Comparison of ENCODE assay signal across 7 mouse cellular contexts in genomic region chr17:35869346-35870067, GRCm38 (mm10). TPM values are rescaled to one million over a fixed set of nuclear protein-coding genes. Genes with fewer than 3 reads are reported as not detected.
DNase-seq lines count a peak whose midpoint lies in the region; ATAC-seq and TF ChIP-seq lines count a peak whose summit lies in the region.

No protein-coding gene starts in this region.

- peak overlapping the region; percentile 74 for H3K4me3 ChIP-seq in G1E (ENCODE audit: low read depth, low read length)
- peak overlapping the region; percentile 77 for H3K4me3 ChIP-seq in forebrain, embryonic 10.5 days
- peak overlapping the region; percentile 75 for H3K4me3 ChIP-seq in hindbrain, embryonic 12.5 days
- H3K4me3 ChIP-seq in liver, embryonic 14.5 days (ENCODE audit: insufficient read depth in 1 of 2, low read depth in 2 of 2, low read length in 2 of 2): peak overlapping the region; percentile 50 to 51
- peak overlapping the region; percentile 81 for H3K4me3 ChIP-seq in neural tube, embryonic 13.5 days

- no peak for ATAC-seq in G1E (ENCODE audit: extremely low read depth, insufficient number of reproducible peaks, low FRiP score, poor library complexity, severe bottlenecking)
- no peak for ATAC-seq in hindbrain, embryonic 12.5 days (ENCODE audit: low FRiP score)
- ATAC-seq in liver, embryonic 14.5 days (ENCODE audit: insufficient read depth): peak; percentile 31
- no peak for ATAC-seq in neural tube, embryonic 13.5 days (ENCODE audit: low read depth)

- peaks cover 17% of the 10 kb centered on the region; the same call in 1 of the 2 replicates for H3K27me3 ChIP-seq in G1E (ENCODE audit: insufficient read depth, low read length)
- no peaks in the 10 kb centered on the region for H3K27me3 ChIP-seq in forebrain, embryonic 10.5 days (ENCODE audit: poor library complexity, severe bottlenecking)
- no peaks in the 10 kb centered on the region for H3K27me3 ChIP-seq in hindbrain, embryonic 12.5 days
- peaks cover 49% of the 10 kb centered on the region for H3K27me3 ChIP-seq in liver, embryonic 14.5 days (ENCODE audit: control insufficient read depth, insufficient read depth, low read length)
- no peaks in the 10 kb centered on the region for H3K27me3 ChIP-seq in neural tube, embryonic 13.5 days

- DNase-seq in A20 (ENCODE audit: low read depth, low spot score) (peak; percentile 78), G1E (ENCODE audit: low spot score) (peak; percentile 64)
- peak; percentile 49 for DNase-seq in forebrain, embryonic 10.5 days (ENCODE audit: extremely low spot score, low spot score)
- DNase-seq in liver, embryonic 14.5 days (ENCODE audit: low read depth in 3 of 3, low spot score in 3 of 3): no peak
- DNase-seq in layer of hippocampus, adult 9-11 months: no peak

- WGBS in forebrain, embryonic 10.5 days: 9% methylated on average over 7 of the region's 7 CpGs
- 2% methylated on average over 7 of the region's 7 CpGs for WGBS in hindbrain, embryonic 12.5 days
- WGBS in liver, embryonic 14.5 days (ENCODE audit: insufficient replicate concordance): 10% methylated on average over 7 of the region's 7 CpGs
- 3% methylated on average over 7 of the region's 7 CpGs for WGBS in neural tube, embryonic 13.5 days

- no peak for TF ChIP-seq CTCF in G1E (IDR thresholded peaks at IDR 0.05; ENCODE audit: low read depth, low read length)
- TF ChIP-seq CTCF in liver, embryonic 14.5 days (IDR thresholded peaks at IDR 0.05; ENCODE audit: low read depth): no peak

- H3K27ac ChIP-seq in forebrain, embryonic 10.5 days: peak overlapping the region; percentile 96
- peak overlapping the region; percentile 73 for H3K27ac ChIP-seq in hindbrain, embryonic 12.5 days
- H3K27ac ChIP-seq in liver, embryonic 14.5 days: peak overlapping the region; percentile 48
- H3K27ac ChIP-seq in neural tube, embryonic 13.5 days (replicated peaks): peak overlapping the region; percentile 98

- no peak for TF ChIP-seq EP300 in liver, embryonic 14.5 days (IDR thresholded peaks at IDR 0.05; ENCODE audit: low read depth)

- H3K9me3 ChIP-seq in G1E (replicated peaks): peaks cover 4% of the 10 kb centered on the region; the same call in 1 of the 2 replicates
- H3K9me3 ChIP-seq in forebrain, embryonic 10.5 days: peaks cover 6% of the 10 kb centered on the region
- peaks cover 6% of the 10 kb centered on the region; the same call in 1 of the 2 replicates for H3K9me3 ChIP-seq in hindbrain, embryonic 12.5 days (replicated peaks)
- peaks cover 3% of the 10 kb centered on the region for H3K9me3 ChIP-seq in liver, embryonic 14.5 days (ENCODE audit: control insufficient read depth, low read length)
- H3K9me3 ChIP-seq in neural tube, embryonic 13.5 days: no peaks in the 10 kb centered on the region

- peak overlapping the region; percentile 85 for H3K9ac ChIP-seq in hindbrain, embryonic 12.5 days
- H3K9ac ChIP-seq in liver, embryonic 14.5 days (replicated peaks): peak overlapping the region; percentile 34; the same call in 1 of the 2 replicates
- peak overlapping the region; percentile 95 for H3K9ac ChIP-seq in neural tube, embryonic 13.5 days

- peak overlapping the region; percentile 99 for H3K4me2 ChIP-seq in hindbrain, embryonic 12.5 days (replicated peaks)
- peak overlapping the region; percentile 65 for H3K4me2 ChIP-seq in liver, embryonic 14.5 days (ENCODE audit: low read depth)
- peak overlapping the region; percentile 100 for H3K4me2 ChIP-seq in neural tube, embryonic 13.5 days

- peaks cover 94% of the 10 kb centered on the region for H3K4me1 ChIP-seq in G1E (ENCODE audit: insufficient read depth, low read depth, low read length)
- H3K4me1 ChIP-seq in forebrain, embryonic 10.5 days: peaks cover 82% of the 10 kb centered on the region
- H3K4me1 ChIP-seq in hindbrain, embryonic 12.5 days: peaks cover 68% of the 10 kb centered on the region
- peaks cover 13 to 20% of the 10 kb centered on the region in 2 experiments for H3K4me1 ChIP-seq in liver, embryonic 14.5 days (replicated peaks; ENCODE audit: control insufficient read depth in 2 of 2, insufficient read depth in 2 of 2, low read length in 1 of 2)
- H3K4me1 ChIP-seq in neural tube, embryonic 13.5 days (replicated peaks): peaks cover 81% of the 10 kb centered on the region

- peaks cover 37% of the 10 kb centered on the region for H3K36me3 ChIP-seq in G1E (replicated peaks)
- peaks cover 63% of the 10 kb centered on the region for H3K36me3 ChIP-seq in forebrain, embryonic 10.5 days (replicated peaks)
- H3K36me3 ChIP-seq in hindbrain, embryonic 12.5 days: peaks cover 20% of the 10 kb centered on the region
- no peaks in the 10 kb centered on the region for H3K36me3 ChIP-seq in liver, embryonic 14.5 days (replicated peaks; ENCODE audit: control insufficient read depth, insufficient read depth, low read depth)
- H3K36me3 ChIP-seq in neural tube, embryonic 13.5 days: peaks cover 33% of the 10 kb centered on the region

RNA-seq across cellular contexts. Expression of gene Ppp1r18, which starts 4.1 kb away (rescaled TPM):
- total RNA-seq in G1E (2014; fragmentation: Nextera tagmentation) (61.9 and 73.7 TPM in 2 replicates), G1E (2017) (31.1 and 33.1 TPM in 2 replicates)
- 87.9 and 103 TPM in 2 replicates for polyA plus RNA-seq in G1E (2012)
- 21.3 and 21.6 TPM in 2 replicates for polyA plus RNA-seq in forebrain, embryonic 10.5 days (2016; fragmentation: Nextera tagmentation; extraction: Ambion mirVana)
- 31.5 and 32.3 TPM in 2 replicates for polyA plus RNA-seq in hindbrain, embryonic 12.5 days (2016; fragmentation: Nextera tagmentation; extraction: Ambion mirVana)
- polyA plus RNA-seq in liver, embryonic 14.5 days (2012; rRNA removed): 8.7 and 10.7 TPM in 2 replicates
- polyA plus RNA-seq in liver, embryonic 14.5 days (2014; fragmentation: Nextera tagmentation; extraction: Ambion mirVana): 8.2 and 8.7 TPM in 2 replicates
- polyA plus RNA-seq in neural tube, embryonic 13.5 days (2015; fragmentation: Nextera tagmentation; extraction: Ambion mirVana): 28.9 and 33.6 TPM in 2 replicates

RNA-seq across cellular contexts. Expression of gene Nrm, which starts 8.4 kb away (rescaled TPM):
- 39.9 and 59.9 TPM in 2 replicates for total RNA-seq in G1E (2014; fragmentation: Nextera tagmentation)
- total RNA-seq in G1E (2017): 51.0 and 53.3 TPM in 2 replicates
- polyA plus RNA-seq in G1E (2012): 23.4 and 33.1 TPM in 2 replicates
- 81.9 and 84.0 TPM in 2 replicates for polyA plus RNA-seq in forebrain, embryonic 10.5 days (2016; fragmentation: Nextera tagmentation; extraction: Ambion mirVana)
- polyA plus RNA-seq in hindbrain, embryonic 12.5 days (2016; fragmentation: Nextera tagmentation; extraction: Ambion mirVana): 36.0 and 36.9 TPM in 2 replicates
- 15.6 and 18.2 TPM in 2 replicates for polyA plus RNA-seq in liver, embryonic 14.5 days (2012; rRNA removed)
- polyA plus RNA-seq in liver, embryonic 14.5 days (2014; fragmentation: Nextera tagmentation; extraction: Ambion mirVana): 20.1 and 22.4 TPM in 2 replicates
- 28.2 and 29.0 TPM in 2 replicates for polyA plus RNA-seq in neural tube, embryonic 13.5 days (2015; fragmentation: Nextera tagmentation; extraction: Ambion mirVana)

RNA-seq across cellular contexts. Expression of gene Dhx16, which starts 10.1 kb away (rescaled TPM):
- total RNA-seq in G1E (2014; fragmentation: Nextera tagmentation): 48.8 and 56.3 TPM in 2 replicates
- total RNA-seq in G1E (2017): 76.8 and 81.1 TPM in 2 replicates
- 73.6 and 77.5 TPM in 2 replicates for polyA plus RNA-seq in G1E (2012)
- 59.6 and 60.3 TPM in 2 replicates for polyA plus RNA-seq in forebrain, embryonic 10.5 days (2016; fragmentation: Nextera tagmentation; extraction: Ambion mirVana)
- polyA plus RNA-seq in hindbrain, embryonic 12.5 days (2016; fragmentation: Nextera tagmentation; extraction: Ambion mirVana): 45.2 and 46.0 TPM in 2 replicates
- polyA plus RNA-seq in liver, embryonic 14.5 days (2012; rRNA removed): 44.8 and 46.0 TPM in 2 replicates
- 25.5 and 30.2 TPM in 2 replicates for polyA plus RNA-seq in liver, embryonic 14.5 days (2014; fragmentation: Nextera tagmentation; extraction: Ambion mirVana)
- polyA plus RNA-seq in neural tube, embryonic 13.5 days (2015; fragmentation: Nextera tagmentation; extraction: Ambion mirVana): 31.0 and 39.6 TPM in 2 replicates

RNA-seq across cellular contexts. Expression of gene 2310061I04Rik, which starts 27.7 kb away (rescaled TPM):
- total RNA-seq in G1E (2014; fragmentation: Nextera tagmentation): 32.7 and 45.0 TPM in 2 replicates
- total RNA-seq in G1E (2017): 3.1 and 3.3 TPM in 2 replicates
- polyA plus RNA-seq in G1E (2012): 163 and 185 TPM in 2 replicates
- polyA plus RNA-seq in forebrain, embryonic 10.5 days (2016; fragmentation: Nextera tagmentation; extraction: Ambion mirVana): 29.8 and 32.4 TPM in 2 replicates
- 25.7 and 28.7 TPM in 2 replicates for polyA plus RNA-seq in hindbrain, embryonic 12.5 days (2016; fragmentation: Nextera tagmentation; extraction: Ambion mirVana)
- polyA plus RNA-seq in liver, embryonic 14.5 days (2012; rRNA removed): 14.4 and 18.3 TPM in 2 replicates
- 10.6 and 10.9 TPM in 2 replicates for polyA plus RNA-seq in liver, embryonic 14.5 days (2014; fragmentation: Nextera tagmentation; extraction: Ambion mirVana)
- 45.1 and 50.5 TPM in 2 replicates for polyA plus RNA-seq in neural tube, embryonic 13.5 days (2015; fragmentation: Nextera tagmentation; extraction: Ambion mirVana)

RNA-seq across cellular contexts. Expression of gene Mdc1, which starts 28.2 kb away (rescaled TPM):
- total RNA-seq in G1E (2014; fragmentation: Nextera tagmentation) (197 and 209 TPM in 2 replicates), G1E (2017) (10.8 and 15.8 TPM in 2 replicates)
- polyA plus RNA-seq in G1E (2012): 18.2 and 29.7 TPM in 2 replicates
- 26.9 and 29.3 TPM in 2 replicates for polyA plus RNA-seq in forebrain, embryonic 10.5 days (2016; fragmentation: Nextera tagmentation; extraction: Ambion mirVana)
- polyA plus RNA-seq in hindbrain, embryonic 12.5 days (2016; fragmentation: Nextera tagmentation; extraction: Ambion mirVana): 14.4 and 18.2 TPM in 2 replicates
- polyA plus RNA-seq in liver, embryonic 14.5 days (2012; rRNA removed): 9.2 and 10.0 TPM in 2 replicates
- polyA plus RNA-seq in liver, embryonic 14.5 days (2014; fragmentation: Nextera tagmentation; extraction: Ambion mirVana): 6.3 and 9.1 TPM in 2 replicates
- 7.2 and 9.6 TPM in 2 replicates for polyA plus RNA-seq in neural tube, embryonic 13.5 days (2015; fragmentation: Nextera tagmentation; extraction: Ambion mirVana)

Comparison
In these comparisons a context has a peak if more than half of its experiments do, and no peak if none do; other contexts are left out.
1. DNase-seq: peak in A20 (single experiment), G1E (single experiment) and forebrain, embryonic 10.5 days (single experiment); none in liver, embryonic 14.5 days (0 of 3) and layer of hippocampus, adult 9-11 months (single experiment).
2. H3K27ac ChIP-seq: peak in every context shown above with its lines; median percentile 98 in neural tube, embryonic 13.5 days; 96 in forebrain, embryonic 10.5 days; 73 in hindbrain, embryonic 12.5 days; 48 in liver, embryonic 14.5 days.
3. H3K9ac ChIP-seq: peak in every context shown above with its lines; median percentile 95 in neural tube, embryonic 13.5 days; 85 in hindbrain, embryonic 12.5 days; 34 in liver, embryonic 14.5 days.
4. Peak in every context shown above with its lines, with median percentiles within 50 percentile points of each other: H3K4me3 ChIP-seq and H3K4me2 ChIP-seq.